Mouse (Mus musculus) retina, adult 2 months (tissue): Measurements from ENCODE around the gene Shank3.

Source experiments
- DNase-seq: peaks from one replicate; pipeline ENCODE4 v3.0.0-alpha.2; 2012; ENCODE audit warnings: low read depth, low spot score

The Shank3 gene

DNA sequence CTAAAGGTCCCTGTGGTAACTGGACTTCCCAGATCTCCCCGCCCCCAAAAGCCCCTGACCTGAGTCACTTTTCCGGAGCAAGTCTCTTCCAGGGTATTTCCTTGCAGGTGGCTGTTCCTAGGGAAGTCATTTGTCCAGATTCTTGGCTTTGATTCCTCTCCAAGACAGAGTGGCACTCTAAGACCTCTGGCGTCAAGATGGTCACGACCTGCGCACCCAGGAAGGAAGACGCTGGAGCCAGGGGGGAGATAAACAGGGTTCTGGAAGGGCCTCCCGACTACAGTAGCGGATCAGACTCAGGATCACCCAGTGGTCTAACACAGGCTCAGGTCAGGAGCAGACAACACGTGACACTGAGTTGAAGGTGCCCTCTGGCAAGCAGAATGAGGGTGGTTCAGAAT lies 22.3 kb upstream of the Shank3 start, which contains the start of gene Arsa:
TSS of gene Arsa (minus strand) at position 335 of the 401 bp plus-strand sequence.
- no peak for DNase-seq

DNA sequence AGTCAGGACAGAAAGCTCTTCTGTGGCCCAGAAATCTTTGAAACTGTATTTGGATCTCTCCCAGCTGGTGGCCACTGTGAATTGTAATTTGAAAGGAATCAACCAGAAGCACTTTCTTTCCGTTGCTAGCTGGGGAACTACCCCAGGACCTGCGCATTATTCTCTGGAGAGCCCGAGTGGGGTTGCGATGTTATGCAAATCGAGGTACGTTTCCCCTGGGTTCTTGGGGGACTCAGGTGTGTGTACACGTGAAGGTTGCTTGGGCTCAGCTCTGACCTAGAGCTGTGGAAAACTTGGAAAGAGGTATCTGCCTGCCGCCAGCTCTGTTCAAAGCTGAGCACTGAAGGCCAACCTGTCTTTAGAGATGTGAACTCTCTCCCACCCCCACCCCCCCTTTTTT lies 21.6 kb upstream of the Shank3 start:
- no peak for DNase-seq

DNA sequence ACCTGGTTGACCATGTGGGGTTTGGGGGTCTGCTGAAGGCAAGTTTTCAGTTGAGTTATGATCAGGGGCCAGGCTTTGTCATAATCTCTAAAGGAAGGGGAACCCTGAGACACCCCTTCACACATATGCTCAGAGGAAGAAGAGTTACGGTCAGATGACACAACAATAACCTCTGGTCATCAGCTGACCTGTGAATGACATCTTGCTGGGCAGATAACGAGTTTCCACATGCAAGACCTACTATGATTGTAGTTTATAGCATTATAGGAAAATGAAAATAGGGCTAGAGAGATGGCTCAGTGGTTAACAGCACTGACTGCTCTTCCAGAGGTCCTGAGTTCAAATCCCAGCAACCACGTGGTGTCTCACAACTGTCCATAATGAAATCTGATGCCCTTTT lies 20.8 kb upstream of the Shank3 start:
- no peak for DNase-seq

GRCm38 (mm10) chr15:89480584-89480983 lies 18.8 kb upstream of the Shank3 start:
- no peak for DNase-seq

GRCm38 (mm10) chr15:89488182-89488581 lies 11.2 kb upstream of the Shank3 start:
- no peak for DNase-seq

GRCm38 (mm10) chr15:89488611-89489117 lies 10.8 kb upstream of the Shank3 start:
- DNase-seq: no peak

GRCm38 (mm10) chr15:89494970-89495369 lies 4.5 kb upstream of the Shank3 start:
- no peak for DNase-seq

DNA sequence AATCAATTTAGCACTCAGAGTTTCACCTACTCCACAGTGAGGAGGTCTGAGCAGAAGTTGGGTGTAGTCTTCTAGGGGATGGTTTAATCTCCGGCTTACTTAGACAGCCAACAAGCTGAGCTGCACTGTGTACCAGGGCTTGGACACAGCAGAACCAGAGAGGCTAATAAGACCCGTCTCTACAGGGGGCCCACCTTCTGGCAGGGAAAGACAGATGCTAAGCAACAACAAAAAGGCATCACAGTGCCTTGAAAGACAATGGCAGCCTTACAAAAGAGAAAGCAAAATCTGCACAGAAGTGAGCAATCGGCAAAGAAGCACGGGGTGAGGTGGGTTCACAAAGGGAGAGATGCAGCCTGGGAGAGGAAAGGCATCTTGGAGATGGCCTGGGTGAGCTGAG lies 3.3 kb upstream of the Shank3 start:
- DNase-seq: no peak

GRCm38 (mm10) chr15:89496841-89497240 lies 2.6 kb upstream of the Shank3 start:
- no peak for DNase-seq

DNA sequence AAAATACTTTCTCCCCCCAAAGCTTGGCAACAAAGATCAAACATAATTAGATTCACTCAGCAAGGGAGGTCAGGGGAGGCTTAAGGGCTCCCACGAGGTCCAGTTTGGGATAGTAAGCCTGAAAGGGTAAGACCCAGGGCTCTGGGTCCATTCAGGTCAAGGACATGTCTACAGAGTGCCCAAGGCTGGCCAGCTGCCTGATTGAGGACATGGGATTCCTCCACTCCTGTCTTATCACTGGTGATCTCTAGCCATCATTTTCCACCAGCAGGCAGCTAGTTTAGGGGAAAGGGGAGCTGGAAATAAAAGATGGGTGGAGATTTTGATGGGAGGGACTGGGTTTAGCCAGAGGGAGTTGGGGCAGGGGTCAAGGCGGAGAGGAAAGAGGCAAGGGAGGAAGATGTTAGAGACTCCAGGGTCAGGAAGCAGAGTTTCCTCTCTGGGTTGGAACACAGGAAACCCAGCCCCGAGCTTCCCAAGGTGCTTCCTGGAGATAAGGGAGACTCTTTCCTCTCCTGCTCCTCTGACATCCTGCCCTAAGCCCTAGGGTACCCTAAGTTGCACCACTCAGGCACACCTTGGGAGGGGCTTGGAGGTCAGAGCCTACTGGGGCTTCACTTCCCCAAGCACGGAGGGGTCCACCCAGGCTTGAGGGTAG lies 1.9 kb upstream of the Shank3 start:
- DNase-seq: no peak

DNA sequence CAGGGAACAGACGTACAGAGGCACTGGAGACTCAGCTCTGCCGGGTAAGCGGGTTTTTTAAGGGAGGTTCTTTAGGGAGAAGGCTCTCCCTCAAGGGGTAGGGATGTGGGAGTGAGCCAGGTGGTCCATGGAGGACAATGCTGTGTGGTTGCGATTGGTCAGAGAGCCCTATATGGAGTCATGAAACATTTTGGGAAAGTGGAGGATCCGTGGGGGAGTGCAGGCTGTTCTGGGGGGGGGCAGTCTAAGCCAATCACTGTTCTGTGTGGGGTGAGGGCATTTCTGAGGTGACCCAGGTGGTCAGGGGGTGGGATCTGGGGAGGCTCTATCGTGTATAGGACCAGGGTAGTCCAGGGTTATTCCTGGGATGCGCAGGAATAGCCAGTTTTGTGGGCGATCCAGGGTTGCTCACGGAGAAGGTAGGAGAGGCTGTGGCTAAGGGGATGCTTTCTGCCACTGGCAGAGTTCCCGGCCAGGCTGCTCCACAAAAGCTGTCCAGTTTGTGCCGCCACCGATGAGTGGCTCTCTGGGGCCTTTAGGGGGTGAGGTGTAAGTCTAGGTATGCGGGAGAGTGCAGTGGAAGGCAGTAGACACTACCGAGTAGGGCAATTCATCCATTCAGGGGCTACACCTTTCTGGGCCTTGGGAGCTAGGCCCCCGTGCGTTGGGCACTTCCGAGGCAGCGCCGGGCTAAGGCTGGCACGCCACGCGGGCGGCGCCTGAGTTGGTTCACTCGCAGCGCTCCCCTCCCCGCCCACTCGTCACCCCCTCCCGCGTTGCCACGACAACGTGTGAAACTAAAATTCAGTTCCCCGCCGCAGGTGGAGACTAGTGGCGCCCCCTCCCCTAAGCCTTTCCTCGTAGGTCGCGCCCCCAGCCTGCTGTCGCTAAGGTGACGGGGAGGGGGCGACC lies 1.1 kb upstream of the Shank3 start:
- DNase-seq: no peak

DNA sequence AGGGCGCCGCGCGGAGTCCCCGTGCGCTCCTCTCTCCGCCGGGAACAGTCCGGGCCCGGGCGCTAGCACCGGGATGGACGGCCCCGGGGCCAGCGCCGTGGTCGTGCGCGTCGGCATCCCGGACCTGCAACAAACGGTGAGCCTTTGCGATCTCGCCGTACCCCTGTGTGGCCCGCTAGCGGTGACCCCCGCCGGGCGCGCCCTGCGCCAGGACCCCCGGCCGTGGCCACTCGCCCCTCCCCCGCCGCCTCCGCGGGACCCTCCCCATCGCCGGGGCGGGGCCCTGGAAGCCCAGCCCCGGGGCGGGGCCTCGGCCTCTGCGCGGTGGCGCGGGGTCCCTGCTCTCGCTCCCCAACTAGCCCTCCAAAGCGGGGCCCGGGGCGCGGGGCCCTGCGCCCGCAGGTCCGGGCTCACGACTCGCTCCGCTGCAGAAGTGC lies 379 bp downstream of the Shank3 start:
- DNase-seq: no peak

DNA sequence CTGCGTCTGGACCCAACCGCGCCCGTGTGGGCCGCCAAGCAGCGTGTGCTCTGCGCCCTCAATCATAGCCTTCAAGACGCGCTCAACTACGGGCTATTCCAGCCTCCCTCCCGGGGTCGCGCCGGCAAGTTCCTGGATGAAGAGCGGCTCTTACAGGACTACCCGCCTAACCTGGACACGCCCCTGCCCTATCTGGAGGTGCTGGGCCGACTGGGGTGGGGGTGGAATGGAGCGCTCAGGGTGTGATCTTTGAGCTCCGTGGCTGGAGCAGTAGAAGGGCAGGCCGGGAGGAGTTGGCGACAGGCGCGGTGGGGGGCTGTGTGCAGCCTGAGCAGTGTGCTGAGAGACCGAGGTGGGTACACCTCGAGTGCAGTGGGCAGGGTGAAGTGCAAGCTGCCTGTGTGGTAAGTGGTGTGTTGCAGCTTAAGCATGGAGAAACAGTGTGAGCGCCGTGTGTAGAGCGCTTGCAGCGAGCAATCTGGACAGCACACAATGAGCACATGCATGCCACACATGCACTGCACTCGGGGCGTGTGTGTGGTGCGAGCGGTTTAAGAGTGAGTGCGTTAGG lies 883 bp downstream of the Shank3 start:
- DNase-seq: no peak

GRCm38 (mm10) chr15:89501321-89501720 lies 1.9 kb downstream of the Shank3 start:
- DNase-seq: no peak

DNA sequence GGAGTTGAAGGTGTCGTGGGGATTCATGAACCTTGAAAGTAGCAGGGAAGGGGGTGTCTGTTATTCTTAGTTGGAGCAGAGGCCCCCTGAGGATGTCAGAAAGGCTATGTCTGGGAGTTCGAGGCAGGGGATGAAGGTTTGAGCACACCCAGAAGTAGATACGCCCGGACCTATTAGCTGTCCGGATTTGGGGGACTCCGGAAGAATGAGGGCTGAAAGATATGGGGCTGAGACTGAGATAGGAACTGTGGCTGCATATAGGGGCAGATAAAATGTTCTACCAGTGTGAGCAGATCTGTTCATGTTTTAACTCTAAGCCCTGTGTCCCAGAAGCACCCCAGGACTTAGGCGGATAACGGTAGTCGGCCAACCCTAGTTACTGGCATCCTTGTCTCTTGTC lies 5.4 kb downstream of the Shank3 start:
- no peak for DNase-seq

- DNase-seq: no peak
Measured at GRCm38 (mm10) chr15:89507751-89508150, 8.3 kb downstream of the Shank3 start.

- DNase-seq: no peak
Measured at GRCm38 (mm10) chr15:89512679-89513078, 13.3 kb downstream of the Shank3 start.

DNA sequence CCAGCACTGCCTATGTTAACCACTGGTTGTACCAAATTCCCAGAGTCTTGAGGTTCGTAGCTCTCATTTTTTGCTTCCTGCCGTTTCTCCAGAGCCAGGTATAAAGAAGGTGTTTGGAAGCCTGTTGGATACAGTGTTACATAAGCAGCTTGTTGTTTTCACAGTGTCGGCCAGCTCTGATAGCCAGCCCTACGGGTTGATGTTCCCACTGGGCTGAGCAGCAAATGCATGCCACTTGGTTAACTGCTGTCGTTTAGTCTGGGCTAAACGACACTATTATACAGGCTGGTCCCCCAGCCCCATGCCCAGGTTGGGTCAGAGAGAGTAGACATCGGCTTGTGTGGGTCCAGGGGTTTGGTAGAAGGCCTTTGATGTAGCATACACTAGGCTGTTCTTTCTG lies 22.5 kb downstream of the Shank3 start:
- no peak for DNase-seq

DNA sequence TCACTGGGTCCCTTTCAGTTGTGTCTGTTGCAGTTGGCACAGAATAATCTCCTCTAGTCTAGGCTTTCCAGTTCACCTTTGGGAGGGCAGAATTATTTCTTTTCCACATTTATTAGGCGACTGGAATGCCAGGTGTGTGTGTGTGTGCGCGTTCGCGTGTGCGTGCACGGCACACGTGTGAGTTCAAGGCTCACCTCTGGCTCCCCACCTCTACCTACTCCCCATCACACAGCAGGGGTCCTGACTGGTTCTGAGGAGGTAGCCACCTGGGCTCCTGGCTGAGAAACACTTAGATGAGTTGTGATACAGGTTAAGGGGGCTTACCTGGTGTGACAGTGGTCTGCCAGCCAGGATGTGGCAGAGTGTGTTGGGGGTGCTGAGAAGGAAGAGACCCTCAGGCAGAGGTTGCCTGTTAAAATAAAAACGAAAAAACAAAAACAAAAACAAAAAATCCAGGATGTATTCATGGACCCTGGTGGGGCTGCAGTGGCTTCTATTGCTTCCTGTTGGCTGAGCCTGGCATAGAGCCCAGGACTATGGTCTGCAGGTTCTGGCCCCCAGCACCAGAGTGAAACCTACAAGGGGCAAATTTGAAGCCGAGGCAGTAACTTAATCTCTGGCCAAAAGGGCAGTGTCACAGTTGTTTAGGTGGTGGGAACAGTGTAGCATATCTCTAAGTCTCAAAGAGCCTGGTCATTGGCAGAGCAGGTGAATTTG lies 23.3 kb downstream of the Shank3 start:
- DNase-seq: no peak

GRCm38 (mm10) chr15:89523283-89523832 lies 23.9 kb downstream of the Shank3 start:
- DNase-seq: no peak

GRCm38 (mm10) chr15:89524001-89524571 lies 24.7 kb downstream of the Shank3 start:
- DNase-seq: no peak
